Mouse (Mus musculus): ENCODE measurements around the gene Ugt1a6a.
"Not testable (repeated sequence)": the region's sequence is repeated elsewhere in the genome, so short reads cannot be mapped to it uniquely, and the experiment has no call there.

GRCm38 (mm10) chr1:88103019-88103418 is 31.6 kb upstream of the Ugt1a6a start, which contains the start of gene Ugt1a6b:
- TF ChIP-seq POLR2A (IDR thresholded peaks at IDR 0.05; ENCODE audit: borderline replicate concordance, low read depth, low read length); CTCF (IDR thresholded peaks at IDR 0.05; ENCODE audit: low read depth, low read length): not testable (repeated sequence)

Data from bone marrow macrophage, adult 2 months (primary cell).